Mouse (Mus musculus) MEL (cell line): ENCODE data around the gene Gipr. TPM values are rescaled to one million over a fixed set of nuclear protein-coding genes. Genes with fewer than 3 reads are reported as not detected.
A peak's percentile ranks its signal among the peaks of the same experiment; 100 is the strongest.

Experiments used
- DNase-seq: peaks from one replicate; pipeline ENCODE4 v3.0.0; 2011; ENCODE audit warnings: low read depth, low spot score
- H3K27ac ChIP-seq: 2 replicates; pipeline ENCODE4 v1.5.1; 2012; ENCODE audit warnings: low read depth, mild to moderate bottlenecking, control low read depth, low read length, moderate library complexity; ENCODE audit not compliant: control insufficient read depth
- H3K27me3 ChIP-seq, 2 experiments: fragments of 150-350 bp in 1 of 2; sonication (generic) in 1 of 2; 2 replicates each; pipeline ENCODE4 v1.6.1; 2012; ENCODE audit warnings: low read length in 2 of 2, mild to moderate bottlenecking in 2 of 2, improper control_type of control experiment in 1 of 2, moderate library complexity in 1 of 2; ENCODE audit not compliant: insufficient read depth in 2 of 2, control insufficient read depth in 1 of 2
- H3K36me3 ChIP-seq, 2 experiments: 2 replicates each; pipeline ENCODE4 v1.6.1; 2012 to 2014; ENCODE audit warnings: low read length in 2 of 2, improper control_type of control experiment in 1 of 2, inconsistent platforms in 1 of 2, mild to moderate bottlenecking in 1 of 2; ENCODE audit not compliant: insufficient read depth in 2 of 2, control insufficient read depth in 1 of 2
- H3K4me1 ChIP-seq, 2 experiments: fragments of 150-350 bp in 1 of 2; sonication (generic) in 1 of 2; 2 replicates each; pipeline ENCODE4 v1.6.1; 2012; ENCODE audit warnings: low read length in 2 of 2, improper control_type of control experiment in 1 of 2, mild to moderate bottlenecking in 1 of 2; ENCODE audit not compliant: insufficient read depth in 2 of 2, control insufficient read depth in 1 of 2
- H3K4me3 ChIP-seq, 2 experiments: fragments of 150-350 bp in 1 of 2; sonication (generic) in 1 of 2; 2 replicates each; pipeline ENCODE4 v1.5.1; 2012; ENCODE audit warnings: low read depth in 2 of 2, low read length in 2 of 2, mild to moderate bottlenecking in 2 of 2, moderate library complexity in 2 of 2, control low read depth in 1 of 2, improper control_type of control experiment in 1 of 2; ENCODE audit not compliant: control insufficient read depth in 1 of 2, insufficient read depth in 1 of 2
- H3K79me2 ChIP-seq: 2 replicates; pipeline ENCODE4 v1.6.1; 2012; ENCODE audit warnings: mild to moderate bottlenecking, low read length, moderate library complexity; ENCODE audit not compliant: control insufficient read depth, poor library complexity, insufficient read depth
- H3K9ac ChIP-seq: 2 replicates; pipeline ENCODE4 v1.6.1; 2012; ENCODE audit warnings: low read depth, mild to moderate bottlenecking, control low read depth, low read length, moderate library complexity; ENCODE audit not compliant: control insufficient read depth, poor library complexity, severe bottlenecking
- H3K9me3 ChIP-seq: fragments of 150-350 bp; sonication (generic); replicated peaks from 2 replicates; pipeline ENCODE4 v1.6.1; 2012; ENCODE audit warnings: mild to moderate bottlenecking, low read length, improper control_type of control experiment, moderate library complexity; ENCODE audit not compliant: insufficient read depth
- CHD1 ChIP-seq: IDR thresholded peaks from 2 replicates; pipeline ENCODE4 v1.6.1; 2012; ENCODE audit warnings: low read depth, mild to moderate bottlenecking, inconsistent platforms, low read length, improper control_type of control experiment
- CHD2 ChIP-seq: IDR thresholded peaks from 2 replicates; pipeline ENCODE4 v1.6.1; 2011; ENCODE audit warnings: low read length, improper control_type of control experiment
- CTCF ChIP-seq, 3 experiments: IDR thresholded peaks in 2 of 3; conservative IDR thresholded peaks in 1 of 3; 2 replicates each; pipeline ENCODE4 v1.5.1; 2011 to 2012; ENCODE audit warnings: low read length in 3 of 3, low read depth in 2 of 3, mild to moderate bottlenecking in 2 of 3, improper control_type of control experiment in 1 of 3, inconsistent platforms in 1 of 3, mixed read lengths in 1 of 3, moderate library complexity in 1 of 3; ENCODE audit not compliant: control insufficient read depth in 1 of 3, insufficient read depth in 1 of 3, poor library complexity in 1 of 3, severe bottlenecking in 1 of 3
- EP300 ChIP-seq, 2 experiments: IDR thresholded peaks; 2 replicates each; pipeline ENCODE4 v1.6.1; 2011; ENCODE audit warnings: improper control_type of control experiment in 2 of 2, low read length in 2 of 2, low read depth in 1 of 2, mild to moderate bottlenecking in 1 of 2
- GABPA ChIP-seq: IDR thresholded peaks from 2 replicates; pipeline ENCODE4 v1.6.1; 2012; ENCODE audit warnings: low read depth, mild to moderate bottlenecking, inconsistent platforms, low read length, improper control_type of control experiment, moderate library complexity
- GATA1 ChIP-seq: IDR thresholded peaks from 2 replicates; pipeline ENCODE4 v1.6.1; 2011; ENCODE audit warnings: low read depth, low read length, improper control_type of control experiment
- HCFC1 ChIP-seq: IDR thresholded peaks from 2 replicates; pipeline ENCODE4 v1.6.1; 2012; ENCODE audit warnings: low read depth, mild to moderate bottlenecking, inconsistent platforms, low read length, improper control_type of control experiment, moderate library complexity
- JUND ChIP-seq: IDR thresholded peaks from 2 replicates; pipeline ENCODE4 v1.6.1; 2011; ENCODE audit warnings: low read depth, mild to moderate bottlenecking, improper control_type of control experiment, low read length
- KAT2A ChIP-seq: conservative IDR thresholded peaks from 2 replicates; pipeline ENCODE4 v1.6.1; 2012; ENCODE audit warnings: low read depth, low read length, improper control_type of control experiment, inconsistent platforms
- MAFK ChIP-seq: IDR thresholded peaks from 2 replicates; pipeline ENCODE4 v1.6.1; 2011; ENCODE audit warnings: low read depth, mild to moderate bottlenecking, low read length, improper control_type of control experiment, borderline replicate concordance
- MAX ChIP-seq: IDR thresholded peaks from 2 replicates; pipeline ENCODE4 v1.6.1; 2011; ENCODE audit warnings: low read length, improper control_type of control experiment
- MAZ ChIP-seq: IDR thresholded peaks from 2 replicates; pipeline ENCODE4 v1.6.1; 2012; ENCODE audit warnings: low read depth, mild to moderate bottlenecking, inconsistent platforms, low read length, improper control_type of control experiment
- MEF2A ChIP-seq: IDR thresholded peaks from 2 replicates; pipeline ENCODE4 v1.6.1; 2014; ENCODE audit warnings: low read depth, mild to moderate bottlenecking, inconsistent platforms, low read length, improper control_type of control experiment; ENCODE audit not compliant: poor library complexity, insufficient replicate concordance, severe bottlenecking; ENCODE audit errors: extremely low read depth
- MYB ChIP-seq: IDR thresholded peaks from 2 replicates; pipeline ENCODE4 v1.6.1; 2011; ENCODE audit warnings: mild to moderate bottlenecking, low read depth, low read length, improper control_type of control experiment
- MYC ChIP-seq: IDR thresholded peaks from 2 replicates; pipeline ENCODE4 v1.6.1; 2011; ENCODE audit warnings: low read depth, mild to moderate bottlenecking, low read length, improper control_type of control experiment, moderate library complexity
- NELFE ChIP-seq: IDR thresholded peaks from 2 replicates; pipeline ENCODE4 v1.6.1; 2011; ENCODE audit warnings: low read depth, low read length, improper control_type of control experiment
- POLR2A ChIP-seq, 2 experiments: IDR thresholded peaks; 2 replicates each; pipeline ENCODE4 v1.6.1; 2011 to 2012; ENCODE audit warnings: low read length in 2 of 2, mild to moderate bottlenecking in 2 of 2, control low read depth in 1 of 2, improper control_type of control experiment in 1 of 2, low read depth in 1 of 2, moderate library complexity in 1 of 2; ENCODE audit not compliant: control insufficient read depth in 1 of 2, insufficient read depth in 1 of 2, poor library complexity in 1 of 2
- POLR2AphosphoS2 ChIP-seq: IDR thresholded peaks from 2 replicates; pipeline ENCODE4 v1.6.1; 2011; ENCODE audit warnings: low read length, improper control_type of control experiment
- POLR2AphosphoS5 ChIP-seq: IDR thresholded peaks from 2 replicates; pipeline ENCODE4 v1.6.1; 2012; ENCODE audit warnings: low read depth, borderline replicate concordance, mild to moderate bottlenecking, inconsistent platforms, low read length, moderate library complexity, mixed read lengths
- RAD21 ChIP-seq: IDR thresholded peaks from 2 replicates; pipeline ENCODE4 v1.6.1; 2011; ENCODE audit warnings: mild to moderate bottlenecking, low read depth, low read length, improper control_type of control experiment
- RCOR1 ChIP-seq: IDR thresholded peaks from 2 replicates; pipeline ENCODE4 v1.6.1; 2012; ENCODE audit warnings: low read depth, mild to moderate bottlenecking, inconsistent platforms, low read length, improper control_type of control experiment
- SIN3A ChIP-seq: IDR thresholded peaks from 2 replicates; pipeline ENCODE4 v1.6.1; 2012; ENCODE audit warnings: low read length, improper control_type of control experiment, inconsistent platforms
- SMC3 ChIP-seq: IDR thresholded peaks from 2 replicates; pipeline ENCODE4 v1.6.1; 2011; ENCODE audit warnings: low read depth, low read length, improper control_type of control experiment
- TCF12 ChIP-seq: IDR thresholded peaks from 2 replicates; pipeline ENCODE4 v1.6.1; 2014; ENCODE audit warnings: low read depth, mild to moderate bottlenecking, inconsistent platforms, low read length, improper control_type of control experiment, moderate library complexity
- UBTF ChIP-seq: IDR thresholded peaks from 2 replicates; pipeline ENCODE4 v1.6.1; 2012; ENCODE audit warnings: low read depth, mild to moderate bottlenecking, inconsistent platforms, low read length, improper control_type of control experiment, moderate library complexity, borderline replicate concordance; ENCODE audit not compliant: insufficient read depth
- USF1 ChIP-seq: IDR thresholded peaks from 2 replicates; pipeline ENCODE4 v1.6.1; 2014; ENCODE audit warnings: low read depth, mild to moderate bottlenecking, inconsistent platforms, low read length, improper control_type of control experiment, moderate library complexity
- USF2 ChIP-seq, 2 experiments: IDR thresholded peaks; 2 replicates each; pipeline ENCODE4 v1.6.1; 2011 to 2012; ENCODE audit warnings: improper control_type of control experiment in 2 of 2, low read length in 2 of 2, borderline replicate concordance in 1 of 2, inconsistent platforms in 1 of 2, low read depth in 1 of 2, mild to moderate bottlenecking in 1 of 2; ENCODE audit not compliant: insufficient read depth in 1 of 2
- ZC3H11A ChIP-seq: IDR thresholded peaks from 2 replicates; pipeline ENCODE4 v1.6.1; 2012; ENCODE audit warnings: low read depth, mild to moderate bottlenecking, inconsistent platforms, low read length, improper control_type of control experiment
- ZNF384 ChIP-seq: IDR thresholded peaks from 2 replicates; pipeline ENCODE4 v1.6.1; 2012; ENCODE audit warnings: low read depth, mild to moderate bottlenecking, inconsistent platforms, low read length, improper control_type of control experiment
- polyA plus RNA-seq, 2 experiments: library from polyadenylated mRNA; stranded (reverse) in 1 of 2; unstranded in 1 of 2; fragments of >175 nt in 1 of 2; fragments of >200 nt in 1 of 2; gene quantifications; 2 replicates each; pipeline versions ENCODE4 v1.2.1 to v1.2.4; 2012; ENCODE audit warnings: low replicate concordance in 2 of 2, low read depth in 1 of 2; ENCODE audit not compliant: insufficient read length in 2 of 2, insufficient read depth in 1 of 2, missing spikeins in 1 of 2
- total RNA-seq: library from RNA; depleted of rRNA; stranded (reverse); fragments of 300-350 nt; gene quantifications from 2 replicates; pipeline ENCODE4 v1.2.3, GENCODE M21; 2012

The Gipr gene
- total and polyA plus RNA-seq, 3 experiments: 0.65 to 2.1 TPM; not detected in 1

DNA sequence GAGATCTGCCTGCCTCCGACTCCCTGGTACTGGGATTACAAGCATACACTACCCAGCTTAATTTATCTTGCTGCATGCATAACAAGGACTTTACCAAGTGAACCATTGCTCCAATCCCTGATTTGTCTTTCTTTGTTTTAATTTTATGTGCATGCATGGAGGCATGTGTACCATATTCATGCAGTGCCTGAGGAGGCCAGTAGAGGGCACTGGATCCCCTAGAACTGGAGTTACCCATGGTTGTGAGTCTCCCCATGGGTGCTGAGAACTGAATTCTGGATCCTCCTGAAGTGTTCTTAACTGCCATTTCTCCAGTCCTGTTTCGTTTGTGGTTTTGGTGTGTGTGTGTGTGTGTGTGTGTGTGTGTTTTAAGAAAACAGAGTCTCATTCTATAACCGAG, 1.1 kb upstream of the Gipr start:
- Histone ChIP-seq H3K27ac (no peak overlapping the region), H3K79me2 (no peaks in the 10 kb centered on the region), H3K4me1 (peaks cover 6 to 28% of the 10 kb centered on the region in 2 experiments; a peak in 3 of 4 replicates), H3K27me3 (no peaks in the 10 kb centered on the region), H3K4me3 (no peak overlapping the region), H3K9ac (no peak overlapping the region), H3K36me3 (peaks cover 0 to 9% of the 10 kb centered on the region in 2 experiments; a peak in 2 of 4 replicates), H3K9me3 (no peaks in the 10 kb centered on the region)
- TF ChIP-seq CHD2 (no peak), USF1 (no peak), MAFK (no peak), MAZ (no peak), CHD1 (no peak), POLR2AphosphoS5 (no peak), HCFC1 (no peak), EP300 (IDR thresholded peaks at IDR 0.05; ENCODE audit: low read depth in 1 of 2, low read length in 2 of 2) (no peak), MEF2A (no peak), MYB (no peak), SMC3 (peak; percentile 25; the same call in 1 of the 2 replicates), RCOR1 (no peak), CTCF (IDR thresholded peaks at IDR 0.05 in 2 of 3, conservative IDR thresholded peaks at IDR 0.05 in 1 of 3; ENCODE audit: control insufficient read depth in 1 of 3, insufficient read depth in 1 of 3, low read depth in 2 of 3, low read length in 3 of 3, poor library complexity in 1 of 3, severe bottlenecking in 1 of 3) (peak; percentile 50 to 63 (median 58)), RAD21 (peak; percentile 19), JUND (no peak)
- DNase-seq: peak; percentile 55

DNA sequence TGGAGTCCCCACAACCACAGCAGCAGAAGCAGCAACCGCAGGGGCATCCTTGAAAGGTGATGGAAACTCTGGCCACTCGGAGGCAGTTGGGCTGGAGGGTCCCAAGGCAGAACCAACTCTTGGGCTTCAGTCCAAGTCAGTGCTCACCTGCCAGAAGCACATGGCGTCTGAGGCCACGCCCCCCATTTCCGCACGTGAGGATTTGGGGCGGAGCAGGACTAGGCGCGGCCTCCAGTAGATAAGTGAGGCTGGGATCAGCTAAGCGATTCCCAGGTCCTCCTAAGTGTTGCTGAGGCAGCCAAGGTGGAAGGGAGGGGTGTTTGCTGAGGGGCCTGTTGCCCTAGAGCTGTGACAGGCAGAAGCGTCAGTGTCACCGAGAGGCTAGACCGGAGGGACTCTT, 949 bp downstream of the Gipr start:
- Histone ChIP-seq H3K27ac (peak overlapping the region; percentile 25), H3K9ac (no peak overlapping the region), H3K4me3 (peak overlapping the region; percentile 24 to 33), H3K9me3 (no peaks in the 10 kb centered on the region), H3K27me3 (no peaks in the 10 kb centered on the region), H3K36me3 (peaks cover 0 to 7% of the 10 kb centered on the region in 2 experiments; a peak in 2 of 4 replicates), H3K79me2 (no peaks in the 10 kb centered on the region), H3K4me1 (peaks cover 6 to 28% of the 10 kb centered on the region in 2 experiments; a peak in 3 of 4 replicates)
- peak; percentile 83 for DNase-seq
- TF ChIP-seq JUND (no peak), ZC3H11A (no peak), MAZ (no peak), POLR2A (IDR thresholded peaks at IDR 0.05; ENCODE audit: control insufficient read depth in 1 of 2, insufficient read depth in 1 of 2, low read depth in 1 of 2, low read length in 2 of 2, poor library complexity in 1 of 2) (0 out of 4 replicates have a peak, but pooled peaks of 1 of the 2 experiments have one; percentile 39), NELFE (no peak), KAT2A (no peak), MYB (no peak), POLR2AphosphoS2 (no peak), ZNF384 (no peak), USF2 (IDR thresholded peaks at IDR 0.05; ENCODE audit: borderline replicate concordance in 1 of 2, insufficient read depth in 1 of 2, low read depth in 1 of 2, low read length in 2 of 2) (no peak), CHD1 (no peak), GATA1 (no peak), UBTF (no peak), MEF2A (no peak), USF1 (peak; percentile 63), GABPA (no peak), HCFC1 (no peak), MYC (peak; percentile 86), SIN3A (peak; percentile 64; the same call in 1 of the 2 replicates), CHD2 (no peak), MAX (peak; percentile 92), RAD21 (no peak), EP300 (IDR thresholded peaks at IDR 0.05; ENCODE audit: low read depth in 1 of 2, low read length in 2 of 2) (0 out of 4 replicates have a peak, but pooled peaks of 1 of the 2 experiments have one; percentile 5), RCOR1 (no peak), MAFK (no peak), CTCF (IDR thresholded peaks at IDR 0.05 in 2 of 3, conservative IDR thresholded peaks at IDR 0.05 in 1 of 3; ENCODE audit: control insufficient read depth in 1 of 3, insufficient read depth in 1 of 3, low read depth in 2 of 3, low read length in 3 of 3, poor library complexity in 1 of 3, severe bottlenecking in 1 of 3) (no peak), TCF12 (no peak)
